Mouse (Mus musculus): ENCODE data around the gene Gm28308. TPM values are rescaled to one million over a fixed set of nuclear protein-coding genes. Genes with fewer than 3 reads are reported as not detected.

Gene Gm28308
- polyA plus RNA-seq, 1 experiment from 2014 or later, result not detected

DNA sequence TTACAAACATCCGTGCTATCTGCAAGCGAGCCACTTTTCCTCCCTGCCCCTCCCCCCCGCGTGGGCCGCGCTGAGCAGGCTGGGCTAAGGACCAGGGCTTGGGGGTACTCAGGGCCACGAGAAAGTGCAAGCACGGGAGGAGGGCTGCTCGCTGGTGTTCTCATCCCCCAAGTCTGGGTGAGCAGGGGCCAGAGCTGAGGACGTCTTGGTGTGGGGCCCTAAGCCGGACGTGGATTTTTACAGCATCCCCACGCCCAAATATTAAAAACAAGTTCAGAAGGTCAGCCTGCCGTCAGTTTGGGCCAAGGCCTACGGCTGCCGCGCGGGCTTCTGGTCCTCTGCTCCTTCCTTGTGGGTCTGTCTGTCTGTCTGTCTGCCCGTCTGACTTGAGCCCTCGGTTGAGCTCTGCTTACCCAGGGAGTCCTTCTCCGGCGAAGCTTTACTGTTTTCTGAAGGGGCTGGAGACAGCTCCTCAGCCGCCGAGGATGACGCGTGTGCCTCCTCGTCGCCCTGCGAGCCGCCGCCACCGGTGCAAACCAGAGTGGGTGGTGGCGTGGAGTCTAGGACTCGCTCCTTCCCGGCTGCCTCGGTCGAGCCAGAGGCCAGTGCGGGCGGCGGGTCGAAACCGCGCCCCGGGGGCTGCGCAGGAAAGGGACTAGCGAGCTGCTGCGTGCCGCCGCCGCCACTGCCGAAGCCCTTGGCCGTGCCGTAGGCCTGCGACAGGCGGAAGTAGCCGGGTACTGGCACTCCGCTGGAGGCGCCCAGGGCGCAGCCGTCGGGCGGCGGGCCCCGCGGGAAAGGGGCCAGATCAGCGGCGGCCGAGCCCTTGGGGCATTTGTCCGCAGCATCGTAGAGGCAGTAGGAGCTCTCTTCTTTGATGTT lies 20.6 kb upstream of the Gm28308 start:
- peak; percentile 60 for ATAC-seq (ENCODE audit: low FRiP score, low TSS enrichment)
- peak overlapping the region; percentile 84 for H3K4me2 ChIP-seq (replicated peaks; ENCODE audit: low read depth, low read length)
- no peaks in the 10 kb centered on the region for H3K9me3 ChIP-seq (ENCODE audit: low read length)
- H3K4me3 ChIP-seq (ENCODE audit: low read length), result peak overlapping the region; percentile 83
- under 1% methylated on average over 70 of the region's 70 CpGs for WGBS
- peak overlapping the region; percentile 99 for H3K9ac ChIP-seq (replicated peaks; ENCODE audit: low read length)
- no peaks in the 10 kb centered on the region for H3K27me3 ChIP-seq (ENCODE audit: insufficient read depth, low read length)
- H3K4me1 ChIP-seq (ENCODE audit: insufficient read depth, low read length), result peaks cover 22% of the 10 kb centered on the region
- H3K36me3 ChIP-seq (ENCODE audit: insufficient read depth, low read length), result peaks cover 7% of the 10 kb centered on the region; the same call in 1 of the 2 replicates
- H3K27ac ChIP-seq (ENCODE audit: low read length), result peak overlapping the region; percentile 86

DNA sequence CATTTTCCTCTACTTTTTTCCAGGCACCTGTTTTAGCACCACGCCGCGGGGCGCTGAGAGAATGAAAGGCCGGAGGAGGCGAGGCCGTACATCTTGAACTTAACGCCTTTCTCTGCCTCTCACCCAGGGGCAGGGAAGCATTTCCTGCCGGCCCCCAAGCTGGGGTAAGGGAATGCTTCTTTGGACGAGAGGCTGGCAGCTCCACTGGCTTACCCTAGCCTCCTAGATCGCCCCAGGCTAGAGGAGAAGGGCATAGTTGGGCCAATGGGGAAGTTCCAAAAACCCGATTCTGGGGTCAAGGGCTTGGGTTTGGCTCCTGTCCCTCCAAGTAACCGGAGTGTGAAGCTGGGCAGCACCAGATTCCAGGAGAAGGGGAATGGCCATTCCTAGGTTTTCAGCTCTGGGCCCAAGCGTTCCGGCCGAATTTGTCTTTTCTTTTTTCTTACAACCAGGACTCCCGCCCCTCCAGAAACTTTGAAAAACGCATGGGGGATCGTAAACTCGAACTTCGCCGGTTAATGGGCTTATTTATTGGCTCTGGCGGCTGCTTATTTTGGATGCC lies 19.9 kb upstream of the Gm28308 start:
- peaks cover 7% of the 10 kb centered on the region; the same call in 1 of the 2 replicates for H3K36me3 ChIP-seq (ENCODE audit: insufficient read depth, low read length)
- peak overlapping the region; percentile 86 for H3K27ac ChIP-seq (ENCODE audit: low read length)
- H3K9ac ChIP-seq (replicated peaks; ENCODE audit: low read length), result peak overlapping the region; percentile 99
- H3K4me1 ChIP-seq (ENCODE audit: insufficient read depth, low read length), result peaks cover 25% of the 10 kb centered on the region
- ATAC-seq (ENCODE audit: low FRiP score, low TSS enrichment), result no peak
- peak overlapping the region; percentile 83 for H3K4me3 ChIP-seq (ENCODE audit: low read length)
- 1% methylated on average over 23 of the region's 23 CpGs for WGBS
- no peaks in the 10 kb centered on the region for H3K9me3 ChIP-seq (ENCODE audit: low read length)
- no peaks in the 10 kb centered on the region for H3K27me3 ChIP-seq (ENCODE audit: insufficient read depth, low read length)
- peak overlapping the region; percentile 84 for H3K4me2 ChIP-seq (replicated peaks; ENCODE audit: low read depth, low read length)

DNA sequence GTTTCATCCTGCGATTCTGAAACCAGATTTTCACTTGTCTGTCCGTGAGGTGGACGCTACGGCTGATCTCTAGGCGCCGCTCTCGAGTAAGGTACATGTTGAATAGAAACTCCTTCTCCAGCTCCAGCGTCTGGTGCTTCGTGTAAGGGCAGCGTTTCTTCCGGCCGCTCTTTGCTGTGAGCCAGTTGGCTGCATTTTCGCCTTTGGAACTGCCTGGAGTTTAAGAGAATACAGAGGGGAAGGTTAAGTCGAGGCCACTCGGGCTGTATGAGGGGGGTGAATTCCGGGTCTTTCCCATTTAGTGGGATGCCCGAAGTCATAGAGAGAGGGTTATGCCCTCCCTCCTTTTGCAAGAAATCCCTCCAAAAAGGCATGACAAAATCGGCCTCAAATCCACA lies 19.4 kb upstream of the Gm28308 start:
- Histone ChIP-seq H3K9me3 (ENCODE audit: low read length) (no peaks in the 10 kb centered on the region), H3K27ac (ENCODE audit: low read length) (peak overlapping the region; percentile 86), H3K4me3 (ENCODE audit: low read length) (peak overlapping the region; percentile 83), H3K27me3 (ENCODE audit: insufficient read depth, low read length) (no peaks in the 10 kb centered on the region), H3K9ac (replicated peaks; ENCODE audit: low read length) (peak overlapping the region; percentile 99), H3K4me1 (ENCODE audit: insufficient read depth, low read length) (peaks cover 30% of the 10 kb centered on the region), H3K4me2 (replicated peaks; ENCODE audit: low read depth, low read length) (peak overlapping the region; percentile 84), H3K36me3 (ENCODE audit: insufficient read depth, low read length) (peaks cover 7% of the 10 kb centered on the region; the same call in 1 of the 2 replicates)
- WGBS, result under 1% methylated on average over 18 of the region's 18 CpGs
- no peak for ATAC-seq (ENCODE audit: low FRiP score, low TSS enrichment)

DNA sequence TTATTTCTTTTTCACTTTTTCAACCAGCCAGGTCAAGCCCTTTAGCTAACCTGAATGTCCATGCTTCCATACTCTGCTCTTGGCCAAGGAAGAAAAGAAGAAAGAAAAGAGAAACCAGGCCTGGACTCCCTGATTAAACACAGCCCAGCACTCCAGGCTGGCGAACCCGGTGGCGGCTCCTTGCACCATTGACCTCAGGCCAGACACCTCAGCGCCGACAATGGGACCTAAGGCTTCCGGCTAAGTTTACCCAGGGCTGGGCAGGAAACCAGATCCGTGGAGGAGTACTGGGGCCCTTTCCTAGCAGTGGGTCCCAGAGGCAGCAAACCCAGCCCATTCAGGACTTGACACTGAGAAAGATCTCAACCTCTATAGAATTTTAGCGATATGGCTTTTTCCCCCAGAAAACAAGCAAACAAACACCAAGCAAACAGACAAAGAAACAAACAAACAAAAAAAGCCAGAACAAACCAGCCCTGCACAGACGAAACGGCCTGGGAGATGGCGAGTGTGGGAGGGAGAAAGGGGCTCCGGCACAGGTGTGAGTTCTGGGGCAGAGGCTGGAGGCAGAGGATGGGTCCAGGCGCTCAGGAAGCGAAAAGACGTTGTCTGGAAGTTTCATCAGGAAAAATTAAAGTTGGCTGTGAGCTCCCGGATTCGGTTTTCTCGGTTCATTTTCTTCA lies 18.9 kb upstream of the Gm28308 start:
- peak overlapping the region; percentile 86 for H3K27ac ChIP-seq (ENCODE audit: low read length)
- under 1% methylated on average over 18 of the region's 18 CpGs for WGBS
- H3K36me3 ChIP-seq (ENCODE audit: insufficient read depth, low read length), result peaks cover 7% of the 10 kb centered on the region; the same call in 1 of the 2 replicates
- no peaks in the 10 kb centered on the region for H3K27me3 ChIP-seq (ENCODE audit: insufficient read depth, low read length)
- H3K4me3 ChIP-seq (ENCODE audit: low read length), result peak overlapping the region; percentile 83
- no peak for ATAC-seq (ENCODE audit: low FRiP score, low TSS enrichment)
- H3K4me2 ChIP-seq (replicated peaks; ENCODE audit: low read depth, low read length), result peak overlapping the region; percentile 84
- peaks cover 33% of the 10 kb centered on the region for H3K4me1 ChIP-seq (ENCODE audit: insufficient read depth, low read length)
- peak overlapping the region; percentile 99 for H3K9ac ChIP-seq (replicated peaks; ENCODE audit: low read length)
- H3K9me3 ChIP-seq (ENCODE audit: low read length), result no peaks in the 10 kb centered on the region

DNA sequence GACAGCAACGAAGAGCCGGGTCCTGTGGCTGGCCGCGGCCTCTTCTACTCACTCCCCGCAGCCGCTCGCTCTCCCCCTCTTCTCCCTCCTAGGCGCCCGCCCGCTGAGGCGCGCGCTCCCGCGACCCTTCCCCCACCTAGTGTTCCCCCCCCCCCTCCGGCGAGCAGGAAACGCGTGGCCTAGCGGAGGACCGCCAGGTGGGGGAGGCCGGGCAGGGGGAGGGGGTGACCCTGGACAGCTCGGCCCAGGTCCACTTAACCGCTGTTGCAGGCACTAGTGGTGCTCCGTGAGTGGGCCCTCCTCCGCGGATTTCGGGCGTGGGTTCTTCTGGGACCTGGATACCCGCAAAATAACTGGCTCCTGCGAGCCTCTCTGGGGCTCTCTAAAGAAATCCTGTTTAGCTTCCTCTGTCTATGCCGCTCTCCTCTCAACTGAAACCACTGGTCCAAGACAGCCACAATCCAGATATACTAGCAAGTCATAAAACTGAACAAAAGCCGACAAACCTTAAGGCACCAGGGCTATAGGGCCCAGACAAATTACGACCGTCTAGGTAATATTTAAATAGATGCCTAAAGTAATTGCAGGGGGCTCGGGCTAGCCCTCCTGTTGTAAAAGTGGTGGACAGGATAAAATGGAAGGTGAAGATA lies 17.5 kb upstream of the Gm28308 start, which contains the start of gene Hoxa9:
Gene Hoxa9 (minus strand): TSS at position 574 of the 650 bp plus-strand sequence.
- peak; percentile 52 for ATAC-seq (ENCODE audit: low FRiP score, low TSS enrichment)
- Histone ChIP-seq H3K9me3 (ENCODE audit: low read length) (no peaks in the 10 kb centered on the region), H3K27ac (ENCODE audit: low read length) (peak within 1 kb of the TSS; percentile 97), H3K36me3 (ENCODE audit: insufficient read depth, low read length) (peaks cover 7% of the 10 kb centered on the region; the same call in 1 of the 2 replicates), H3K4me2 (replicated peaks; ENCODE audit: low read depth, low read length) (peak within 1 kb of the TSS; percentile 84), H3K4me3 (ENCODE audit: low read length) (peak within 1 kb of the TSS; percentile 83), H3K4me1 (ENCODE audit: insufficient read depth, low read length) (peaks cover 19% of the 10 kb centered on the region), H3K9ac (replicated peaks; ENCODE audit: low read length) (peak within 1 kb of the TSS; percentile 99), H3K27me3 (ENCODE audit: insufficient read depth, low read length) (no peaks in the 10 kb centered on the region)
- WGBS, result 1% methylated on average over 16 of the region's 36 CpGs

DNA sequence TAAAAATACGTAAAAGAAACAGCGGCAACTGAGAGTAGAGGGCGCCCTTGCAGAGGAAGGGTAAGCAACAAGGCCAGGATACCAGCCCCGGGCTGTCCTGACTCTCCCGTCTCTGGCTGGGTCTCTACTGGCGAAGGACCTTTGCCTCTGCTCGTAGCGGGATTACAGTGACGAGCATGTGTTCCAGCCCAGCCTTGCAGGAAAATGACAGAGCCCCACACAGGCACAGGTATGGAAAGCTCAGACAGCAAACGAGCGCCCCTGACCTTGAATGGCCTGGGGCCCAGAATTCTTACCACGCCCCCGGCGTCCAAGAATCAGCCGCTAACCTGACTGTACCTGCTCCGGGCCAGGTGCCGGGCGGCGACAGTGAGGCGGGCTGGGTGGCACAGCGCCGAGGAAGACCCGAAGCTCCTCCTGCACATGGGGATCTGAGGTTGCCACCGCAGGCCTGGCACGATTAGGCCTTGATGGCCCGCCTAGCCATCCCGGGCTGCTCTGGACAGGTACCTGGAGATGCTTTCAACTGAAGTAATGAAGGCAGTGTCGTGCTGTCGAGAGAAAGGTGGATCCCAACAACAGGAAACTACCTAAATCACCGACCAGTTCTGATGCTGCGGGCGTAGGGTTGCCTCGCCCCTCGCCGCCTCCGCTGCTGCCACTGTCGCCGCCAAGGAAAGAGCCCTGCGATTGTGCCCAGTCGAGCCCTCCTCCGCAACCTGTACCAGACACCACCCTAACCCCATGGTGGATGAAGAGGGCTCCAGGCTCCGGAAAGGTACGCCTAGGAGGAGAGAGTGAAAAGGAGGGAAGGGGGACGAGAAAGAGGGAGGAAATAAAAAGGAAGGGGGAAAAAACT lies 16.6 kb upstream of the Gm28308 start:
- peak overlapping the region; percentile 69 for H3K4me3 ChIP-seq (ENCODE audit: low read length)
- no peak for ATAC-seq (ENCODE audit: low FRiP score, low TSS enrichment)
- no peaks in the 10 kb centered on the region for H3K27me3 ChIP-seq (ENCODE audit: insufficient read depth, low read length)
- H3K9ac ChIP-seq (replicated peaks; ENCODE audit: low read length), result peak overlapping the region; percentile 91
- H3K4me2 ChIP-seq (replicated peaks; ENCODE audit: low read depth, low read length), result peak overlapping the region; percentile 83
- no peaks in the 10 kb centered on the region for H3K9me3 ChIP-seq (ENCODE audit: low read length)
- peak overlapping the region; percentile 97 for H3K27ac ChIP-seq (ENCODE audit: low read length)
- peaks cover 7% of the 10 kb centered on the region; the same call in 1 of the 2 replicates for H3K36me3 ChIP-seq (ENCODE audit: insufficient read depth, low read length)
- H3K4me1 ChIP-seq (ENCODE audit: insufficient read depth, low read length), result peaks cover 11% of the 10 kb centered on the region
- WGBS, result under 1% methylated on average over 43 of the region's 44 CpGs

DNA sequence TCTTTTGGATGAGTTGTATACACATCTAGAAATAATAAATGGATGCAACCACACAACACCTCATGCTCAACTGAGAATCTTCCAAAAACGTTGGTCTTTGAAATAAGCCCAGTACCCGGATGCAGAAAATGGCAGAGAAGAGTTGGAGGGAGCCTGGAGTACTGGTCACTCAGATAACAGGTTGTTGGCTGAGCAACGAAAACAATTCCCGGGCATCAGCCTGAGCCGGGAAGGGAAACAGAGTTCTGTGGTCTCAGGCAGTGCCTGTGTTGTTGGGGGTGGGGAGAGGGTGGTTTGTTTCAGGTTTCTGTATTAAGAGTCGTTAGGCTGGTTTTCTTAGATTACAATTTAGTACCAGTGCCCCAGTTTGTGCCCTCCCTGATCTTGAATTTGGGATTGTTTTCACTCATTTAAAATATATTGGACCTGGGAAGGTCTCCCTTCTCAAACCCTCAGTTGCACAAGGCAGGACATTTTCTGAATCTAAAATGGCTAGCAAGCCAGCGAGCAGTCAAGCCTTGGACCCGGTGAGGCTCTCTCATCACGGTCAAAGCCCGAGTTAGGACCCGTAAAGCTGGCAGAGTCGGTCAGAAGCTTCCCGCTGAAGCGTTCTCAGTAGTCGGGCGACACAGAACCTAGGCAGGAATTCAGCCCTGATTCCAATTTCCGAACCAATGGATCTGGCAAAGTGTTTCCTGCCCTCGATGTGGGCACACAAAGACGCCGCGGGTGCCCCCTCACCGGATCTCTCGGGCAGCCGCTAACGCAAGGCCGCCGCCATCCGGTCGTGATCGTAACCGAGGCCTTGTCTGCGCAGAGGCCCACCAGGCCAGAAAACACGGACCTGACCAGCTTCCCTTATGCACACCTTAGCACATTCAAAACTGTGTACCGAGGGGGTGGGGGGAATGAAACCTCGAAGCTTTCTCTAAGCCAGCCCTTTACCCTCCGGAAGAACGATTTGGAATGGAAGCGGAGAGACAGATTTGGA lies 15.6 kb upstream of the Gm28308 start:
- H3K9me3 ChIP-seq (ENCODE audit: low read length), result no peaks in the 10 kb centered on the region
- H3K4me1 ChIP-seq (ENCODE audit: insufficient read depth, low read length), result peaks cover 10% of the 10 kb centered on the region
- H3K4me3 ChIP-seq (ENCODE audit: low read length), result peak overlapping the region; percentile 69
- H3K36me3 ChIP-seq (ENCODE audit: insufficient read depth, low read length), result peaks cover 12% of the 10 kb centered on the region; the same call in 1 of the 2 replicates
- no peaks in the 10 kb centered on the region for H3K27me3 ChIP-seq (ENCODE audit: insufficient read depth, low read length)
- WGBS, result under 1% methylated on average over 38 of the region's 38 CpGs
- peak overlapping the region; percentile 97 for H3K27ac ChIP-seq (ENCODE audit: low read length)
- H3K4me2 ChIP-seq (replicated peaks; ENCODE audit: low read depth, low read length), result peak overlapping the region; percentile 83
- no peak for ATAC-seq (ENCODE audit: low FRiP score, low TSS enrichment)
- H3K9ac ChIP-seq (replicated peaks; ENCODE audit: low read length), result peak overlapping the region; percentile 91
